Mouse (Mus musculus) neural tube, embryonic 12.5 days (tissue): Measurements from ENCODE around the gene Hnrnpu. TPM values are rescaled to one million over a fixed set of nuclear protein-coding genes. Genes with fewer than 3 reads are reported as not detected.
"Not testable (repeated sequence)": the region's sequence is repeated elsewhere in the genome, so short reads cannot be mapped to it uniquely, and the experiment has no call there.

Source experiments
- ATAC-seq: fragments of 200-750 bp; cut with Nextera tagmentation; 2 replicates; pipeline ENCODE4 v1.8.0; 2017; ENCODE audit warnings: low read depth, mild to moderate bottlenecking, moderate TSS enrichment, moderate library complexity; ENCODE audit not compliant: low FRiP score
- H3K27ac ChIP-seq: fragments of 300-500 bp; sonication (generic); 2 replicates; pipeline ENCODE4 v1.5.1; 2016
- H3K27me3 ChIP-seq: fragments of 300-500 bp; sonication (generic); replicated peaks from 2 replicates; pipeline ENCODE4 v1.6.1; 2016; ENCODE audit warnings: mild to moderate bottlenecking
- H3K36me3 ChIP-seq: fragments of 300-500 bp; sonication (generic); 2 replicates; pipeline ENCODE4 v1.6.1; 2016; ENCODE audit warnings: mild to moderate bottlenecking
- H3K4me1 ChIP-seq: fragments of 300-500 bp; sonication (generic); 2 replicates; pipeline ENCODE4 v1.6.1; 2016
- H3K4me2 ChIP-seq: fragments of 300-500 bp; sonication (generic); replicated peaks from 2 replicates; pipeline ENCODE4 v1.6.1; 2016; ENCODE audit warnings: mild to moderate bottlenecking
- H3K4me3 ChIP-seq: fragments of 300-500 bp; sonication (generic); 2 replicates; pipeline ENCODE4 v1.5.1; 2016
- H3K9ac ChIP-seq: fragments of 300-500 bp; sonication (generic); 2 replicates; pipeline ENCODE4 v1.6.1; 2016; ENCODE audit warnings: mild to moderate bottlenecking
- H3K9me3 ChIP-seq: fragments of 300-500 bp; sonication (generic); 2 replicates; pipeline ENCODE4 v1.6.1; 2016; ENCODE audit warnings: mild to moderate bottlenecking
- WGBS: fragments of 180-500 bp; shearing (Covaris S2); methylation state at CpG from one replicate; pipeline ENCODE4 v1.1.7; 2016; 5-methylcytosine and 5-hydroxymethylcytosine counted together
- microRNA-seq: library from miRNA; unstranded; fragments of <30 nt; microRNA quantifications from one replicate; pipeline ENCODE4, GENCODE M21; 2017
- polyA plus RNA-seq: library from polyadenylated mRNA; unstranded; fragments of >200 nt; fragmentation: Nextera tagmentation; extraction: Ambion mirVana; gene quantifications from 2 replicates; pipeline ENCODE4 v1.2.1, GENCODE M21; 2016

Gene Hnrnpu
- polyA plus RNA-seq, 1 experiment from 2014 or later, result 861 TPM

- 93% methylated on average over 1 of the region's 1 CpGs for WGBS
- Histone ChIP-seq H3K27ac (no peak overlapping the region), H3K27me3 (no peaks in the 10 kb centered on the region), H3K9ac (no peak overlapping the region), H3K4me2 (no peak overlapping the region), H3K4me1 (no peaks in the 10 kb centered on the region), H3K36me3 (no peaks in the 10 kb centered on the region), H3K9me3 (no peaks in the 10 kb centered on the region), H3K4me3 (no peak overlapping the region)
- ATAC-seq, result no peak
Observed at GRCm38 (mm10) chr1:178294051-178294450, 43.5 kb downstream of the Hnrnpu start.

GRCm38 (mm10) chr1:178291716-178292115 is 45.9 kb downstream of the Hnrnpu start:
- ATAC-seq, result no peak
- Histone ChIP-seq H3K4me1 (no peaks in the 10 kb centered on the region), H3K27me3 (no peaks in the 10 kb centered on the region), H3K9me3 (no peaks in the 10 kb centered on the region), H3K4me2 (no peak overlapping the region), H3K9ac (no peak overlapping the region), H3K4me3 (no peak overlapping the region), H3K36me3 (no peaks in the 10 kb centered on the region), H3K27ac (no peak overlapping the region)
- 86% methylated on average over 3 of the region's 3 CpGs for WGBS

DNA sequence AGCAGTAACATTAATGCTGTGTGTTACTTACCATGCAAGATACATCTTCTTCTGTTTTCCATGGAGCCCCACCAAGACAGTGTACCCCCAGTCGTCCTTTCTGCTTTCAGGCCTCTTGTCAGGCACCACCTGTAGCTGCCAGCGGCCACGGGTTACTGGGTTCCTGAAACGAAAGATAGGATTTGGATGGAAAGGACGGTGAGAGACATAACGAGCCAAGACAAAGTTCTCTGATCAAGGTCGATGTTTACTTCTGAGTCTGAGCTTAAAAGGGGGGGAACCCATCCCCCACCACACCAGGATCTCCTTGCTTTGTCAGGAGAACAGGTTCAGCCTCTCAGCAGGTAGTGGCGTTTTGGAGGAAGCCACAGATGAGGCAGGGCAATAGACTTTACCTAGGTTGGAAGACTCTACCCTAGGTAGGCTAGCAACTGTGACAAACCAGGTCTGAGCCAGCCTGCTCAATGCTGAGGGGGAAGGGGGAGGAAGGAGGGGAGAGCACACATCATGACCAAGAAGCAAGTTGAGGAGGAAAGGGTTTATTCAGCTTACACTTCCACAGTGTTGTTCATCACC is 49.9 kb downstream of the Hnrnpu start:
- Histone ChIP-seq H3K4me2 (no peak overlapping the region), H3K4me3 (no peak overlapping the region), H3K9me3 (no peaks in the 10 kb centered on the region), H3K9ac (no peak overlapping the region), H3K4me1 (no peaks in the 10 kb centered on the region), H3K27me3 (no peaks in the 10 kb centered on the region), H3K36me3 (no peaks in the 10 kb centered on the region), H3K27ac (no peak overlapping the region)
- WGBS, result 71% methylated on average over 8 of the region's 8 CpGs
- ATAC-seq, result no peak

- WGBS, result 61% methylated on average over 2 of the region's 2 CpGs
- no peak for ATAC-seq
Observed at GRCm38 (mm10) chr1:178283946-178284720, 53.5 kb downstream of the Hnrnpu start.

DNA sequence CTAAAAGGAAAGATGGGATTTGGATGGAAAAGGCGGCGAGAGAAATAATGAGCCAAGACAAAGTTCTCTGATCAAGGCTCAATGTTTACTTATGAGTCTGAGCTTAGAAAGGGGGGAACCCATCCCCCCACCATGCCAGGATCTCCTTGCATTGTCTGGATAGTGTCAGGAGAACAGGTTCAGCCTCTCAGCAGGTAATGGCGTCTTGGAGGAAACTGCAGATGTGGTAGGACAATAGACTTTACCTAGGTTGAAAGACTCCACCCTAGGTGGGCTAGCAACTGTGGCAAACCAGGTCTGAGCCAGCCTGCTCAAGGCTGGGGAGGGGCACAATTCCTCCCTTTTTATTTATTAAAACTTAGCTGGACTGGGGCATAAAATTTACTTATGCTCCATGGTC is 54.3 kb downstream of the Hnrnpu start:
- H3K36me3 ChIP-seq, H3K4me3 ChIP-seq, H3K4me2 ChIP-seq, H3K27me3 ChIP-seq, H3K9ac ChIP-seq, ATAC-seq, H3K9me3 ChIP-seq, H3K27ac ChIP-seq, H3K4me1 ChIP-seq: not testable (repeated sequence)
- WGBS, result 89% methylated on average over 3 of the region's 3 CpGs

More at GRCm38 (mm10) chr1:178283946-178284720, 53.5 kb downstream of the Hnrnpu start:
- H3K4me3 ChIP-seq, result no peak overlapping the region
- no peaks in the 10 kb centered on the region for H3K9me3 ChIP-seq
- no peaks in the 10 kb centered on the region for H3K27me3 ChIP-seq
- no peaks in the 10 kb centered on the region for H3K36me3 ChIP-seq
- no peaks in the 10 kb centered on the region for H3K4me1 ChIP-seq
- no peak overlapping the region for H3K9ac ChIP-seq
- no peak overlapping the region for H3K27ac ChIP-seq
- H3K4me2 ChIP-seq, result no peak overlapping the region

DNA sequence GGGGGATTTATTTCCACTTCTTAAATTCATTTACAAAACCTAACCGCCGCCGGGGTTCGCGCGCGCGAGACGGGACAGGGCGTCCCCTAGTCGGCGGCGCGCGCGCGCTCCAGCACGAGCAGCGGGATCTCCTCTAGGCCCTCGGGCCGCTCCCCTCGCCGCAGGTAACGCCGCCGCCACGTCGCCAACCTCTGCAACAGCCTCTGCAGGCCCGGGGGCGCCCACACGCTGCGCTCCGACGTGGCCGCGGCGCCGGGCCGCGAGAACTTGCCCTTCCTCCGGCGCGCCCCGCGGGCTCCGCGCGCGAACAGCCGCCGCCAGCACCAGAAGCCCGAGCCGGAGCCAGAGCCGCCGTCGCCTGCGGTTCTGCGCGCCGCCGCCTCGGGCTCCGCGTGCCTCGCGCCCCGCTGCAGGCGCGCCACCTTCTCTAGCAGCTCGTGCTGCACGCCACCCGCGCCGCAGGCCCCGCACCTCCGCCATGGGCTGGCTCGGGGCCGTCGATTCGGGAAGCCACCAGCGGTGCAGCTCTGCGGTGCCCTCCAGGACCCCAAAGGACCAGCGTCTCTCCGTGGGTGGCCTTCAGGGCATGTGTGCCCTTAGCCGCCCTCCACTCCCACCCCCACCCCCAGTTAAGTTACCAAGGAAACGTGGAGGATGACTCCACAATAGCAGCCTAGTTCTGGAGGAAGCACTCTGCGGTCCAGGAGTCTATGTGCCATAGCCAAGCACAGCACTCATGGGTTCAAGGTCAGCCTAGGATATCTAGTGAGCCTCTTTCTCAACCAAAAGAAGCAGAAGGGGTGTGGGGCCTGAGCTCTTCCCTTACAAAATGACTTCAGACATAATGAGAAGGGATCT is 61.3 kb downstream of the Hnrnpu start:
- peak overlapping the region; percentile 76 for H3K4me2 ChIP-seq
- no peaks in the 10 kb centered on the region for H3K27me3 ChIP-seq
- no peaks in the 10 kb centered on the region for H3K36me3 ChIP-seq
- no peaks in the 10 kb centered on the region for H3K9me3 ChIP-seq
- H3K4me1 ChIP-seq, result no peaks in the 10 kb centered on the region
- WGBS, result under 1% methylated on average over 87 of the region's 87 CpGs
- H3K27ac ChIP-seq, result peak overlapping the region; percentile 59; the same call in 1 of the 2 replicates
- H3K9ac ChIP-seq, result peak overlapping the region; percentile 77
- peak; percentile 86 for ATAC-seq
- H3K4me3 ChIP-seq, result peak overlapping the region; percentile 62

- H3K9ac ChIP-seq, result peak overlapping the region; percentile 77
- H3K9me3 ChIP-seq, result no peaks in the 10 kb centered on the region
- H3K4me3 ChIP-seq, result peak overlapping the region; percentile 62
- ATAC-seq, result peak; percentile 41
- H3K27me3 ChIP-seq, result no peaks in the 10 kb centered on the region
- WGBS, result 6% methylated on average over 11 of the region's 11 CpGs
- H3K4me2 ChIP-seq, result peak overlapping the region; percentile 76
- no peaks in the 10 kb centered on the region for H3K4me1 ChIP-seq
- no peaks in the 10 kb centered on the region for H3K36me3 ChIP-seq
- H3K27ac ChIP-seq, result no peak overlapping the region
Observed at GRCm38 (mm10) chr1:178275738-178276053, 61.9 kb downstream of the Hnrnpu start.

- Histone ChIP-seq H3K4me3 (no peak overlapping the region), H3K9me3 (no peaks in the 10 kb centered on the region), H3K4me1 (no peaks in the 10 kb centered on the region), H3K4me2 (peak overlapping the region; percentile 76), H3K36me3 (no peaks in the 10 kb centered on the region), H3K27me3 (no peaks in the 10 kb centered on the region), H3K9ac (no peak overlapping the region), H3K27ac (no peak overlapping the region)
- no peak for ATAC-seq
- WGBS, result 21% methylated on average over 9 of the region's 9 CpGs
Observed at GRCm38 (mm10) chr1:178275174-178275730, 62.3 kb downstream of the Hnrnpu start.

Small RNAs within 50 kb of the gene (microRNA-seq; reads per million reads assigned to microRNA genes)
- gene Gm27458, result not detected

Other genes with a start within 250 kb of the Hnrnpu start
- gene Desi2, start 150.4 kb downstream of the Hnrnpu start, polyA plus RNA-seq, result 20.0 and 21.0 TPM in 2 replicates
- gene Cox20, start 18.7 kb downstream of the Hnrnpu start, polyA plus RNA-seq, result 119 and 122 TPM in 2 replicates
- 7.4 and 8.3 TPM in 2 replicates for gene Efcab2, start 68.3 kb upstream of the Hnrnpu start, polyA plus RNA-seq
- 11.2 and 12.6 TPM in 2 replicates for gene Kif26b, start 191.3 kb upstream of the Hnrnpu start, polyA plus RNA-seq